Mouse (Mus musculus) hindbrain, embryonic 16.5 days (tissue): ENCODE data around the gene Iqsec1. TPM values are rescaled to one million over a fixed set of nuclear protein-coding genes. Genes with fewer than 3 reads are reported as not detected.
A peak's percentile ranks its signal among the peaks of the same experiment; 100 is the strongest.

ENCODE experiments used
- ATAC-seq: fragments of 200-750 bp; cut with Nextera tagmentation; 2 replicates; pipeline ENCODE4 v1.8.0; 2017; ENCODE audit warnings: moderate TSS enrichment, moderate library complexity
- H3K27ac ChIP-seq: fragments of 300-500 bp; sonication (generic); 2 replicates; pipeline ENCODE4 v1.5.1; 2014; ENCODE audit warnings: low read depth, mild to moderate bottlenecking, control low read depth, low read length, moderate library complexity
- H3K27me3 ChIP-seq: fragments of 300-500 bp; sonication (generic); replicated peaks from 2 replicates; pipeline ENCODE4 v1.6.1; 2014; ENCODE audit warnings: low read length; ENCODE audit not compliant: control insufficient read depth, insufficient read depth
- H3K36me3 ChIP-seq: fragments of 300-500 bp; sonication (generic); 2 replicates; pipeline ENCODE4 v1.6.1; 2014; ENCODE audit warnings: mild to moderate bottlenecking, low read length, moderate library complexity, mixed read lengths; ENCODE audit not compliant: control insufficient read depth, insufficient read depth
- H3K4me1 ChIP-seq: fragments of 300-500 bp; sonication (generic); 2 replicates; pipeline ENCODE4 v1.6.1; 2014; ENCODE audit warnings: low read depth, low read length; ENCODE audit not compliant: control insufficient read depth, insufficient read depth
- H3K4me2 ChIP-seq: fragments of 300-500 bp; sonication (generic); 2 replicates; pipeline ENCODE4 v1.6.1; 2014; ENCODE audit warnings: mild to moderate bottlenecking, low read length, control low read depth, moderate library complexity
- H3K4me3 ChIP-seq: fragments of 300-500 bp; sonication (generic); 2 replicates; pipeline ENCODE4 v1.5.1; 2014; ENCODE audit warnings: mild to moderate bottlenecking, low read length, control low read depth, moderate library complexity
- H3K9ac ChIP-seq: fragments of 300-500 bp; sonication (generic); 2 replicates; pipeline ENCODE4 v1.6.1; 2014; ENCODE audit warnings: low read depth, mild to moderate bottlenecking, control low read depth, low read length, moderate library complexity
- H3K9me3 ChIP-seq: fragments of 300-500 bp; sonication (generic); 2 replicates; pipeline ENCODE4 v1.6.1; 2014; ENCODE audit warnings: mild to moderate bottlenecking, low read length, moderate library complexity; ENCODE audit not compliant: control insufficient read depth
- WGBS: fragments of 180-500 bp; shearing (Covaris S2); extraction: QIAGEN DNeasy Blood & Tissue Kit; methylation state at CpG from one replicate; pipeline ENCODE4 v1.1.7; 2014; 5-methylcytosine and 5-hydroxymethylcytosine counted together
- polyA plus RNA-seq: library from polyadenylated mRNA; unstranded; fragments of >200 nt; fragmentation: Nextera tagmentation; extraction: Ambion mirVana; gene quantifications from 2 replicates; pipeline ENCODE4 v1.2.1, GENCODE M21; 2015

Gene Iqsec1
- 22.9 and 25.8 TPM in 2 replicates for polyA plus RNA-seq

GRCm38 (mm10) chr6:90988648-90989317 is at the start of gene Iqsec1:
Gene Iqsec1, minus strand, starts transcription at chr6:90988685.
- H3K9me3 ChIP-seq = peaks cover 3% of the 10 kb centered on the region; the same call in 1 of the 2 replicates
- H3K27me3 ChIP-seq = no peaks in the 10 kb centered on the region; the same call in 1 of the 2 replicates
- H3K4me2 ChIP-seq = peak within 1 kb of the TSS; percentile 93
- ATAC-seq = peak; percentile 95
- peaks cover 9% of the 10 kb centered on the region; the same call in 1 of the 2 replicates for H3K4me1 ChIP-seq
- H3K27ac ChIP-seq = peak within 1 kb of the TSS; percentile 78
- WGBS = 1% methylated on average over 23 of the region's 39 CpGs
- peak within 1 kb of the TSS; percentile 84 for H3K9ac ChIP-seq
- peak within 1 kb of the TSS; percentile 92 for H3K4me3 ChIP-seq
- no peaks in the 10 kb centered on the region for H3K36me3 ChIP-seq

GRCm38 (mm10) chr6:91028256-91028655 is 39.8 kb upstream of the Iqsec1 start:
- Histone ChIP-seq H3K27ac (no peak overlapping the region), H3K9ac (no peak overlapping the region), H3K36me3 (peaks cover 17% of the 10 kb centered on the region), H3K4me2 (no peak overlapping the region), H3K27me3 (no peaks in the 10 kb centered on the region), H3K9me3 (no peaks in the 10 kb centered on the region), H3K4me3 (no peak overlapping the region), H3K4me1 (no peaks in the 10 kb centered on the region)
- WGBS = 92% methylated on average over 5 of the region's 5 CpGs
- ATAC-seq = no peak

- Histone ChIP-seq H3K4me1 (no peaks in the 10 kb centered on the region), H3K27me3 (no peaks in the 10 kb centered on the region), H3K4me3 (no peak overlapping the region), H3K36me3 (no peaks in the 10 kb centered on the region), H3K4me2 (no peak overlapping the region), H3K9me3 (no peaks in the 10 kb centered on the region), H3K27ac (peak overlapping the region; percentile 51), H3K9ac (no peak overlapping the region)
- 66% methylated on average over 7 of the region's 7 CpGs for WGBS
- ATAC-seq = peak; percentile 62
Measured at GRCm38 (mm10) chr6:91020810-91021209, 32.3 kb upstream of the Iqsec1 start.

GRCm38 (mm10) chr6:91016600-91017230 is 28.2 kb upstream of the Iqsec1 start:
- Histone ChIP-seq H3K9ac (no peak overlapping the region), H3K9me3 (no peaks in the 10 kb centered on the region), H3K4me2 (no peak overlapping the region), H3K36me3 (no peaks in the 10 kb centered on the region), H3K27ac (no peak overlapping the region), H3K4me3 (no peak overlapping the region), H3K27me3 (no peaks in the 10 kb centered on the region), H3K4me1 (no peaks in the 10 kb centered on the region)
- WGBS = 79% methylated on average over 7 of the region's 7 CpGs
- no peak for ATAC-seq

- Histone ChIP-seq H3K27me3 (no peaks in the 10 kb centered on the region), H3K27ac (no peak overlapping the region), H3K4me2 (no peak overlapping the region), H3K9ac (no peak overlapping the region), H3K9me3 (no peaks in the 10 kb centered on the region), H3K4me1 (no peaks in the 10 kb centered on the region), H3K4me3 (no peak overlapping the region), H3K36me3 (no peaks in the 10 kb centered on the region)
- 62% methylated on average over 9 of the region's 9 CpGs for WGBS
- no peak for ATAC-seq
Measured at GRCm38 (mm10) chr6:91014198-91014958, 25.9 kb upstream of the Iqsec1 start.

GRCm38 (mm10) chr6:91012458-91012857 is 24.0 kb upstream of the Iqsec1 start:
- H3K36me3 ChIP-seq = no peaks in the 10 kb centered on the region
- H3K9ac ChIP-seq = no peak overlapping the region
- H3K27ac ChIP-seq = no peak overlapping the region
- 89% methylated on average over 3 of the region's 3 CpGs for WGBS
- no peaks in the 10 kb centered on the region for H3K27me3 ChIP-seq
- H3K4me3 ChIP-seq = no peak overlapping the region
- H3K4me1 ChIP-seq = no peaks in the 10 kb centered on the region
- H3K4me2 ChIP-seq = no peak overlapping the region
- ATAC-seq = no peak
- no peaks in the 10 kb centered on the region for H3K9me3 ChIP-seq

- Histone ChIP-seq H3K4me1 (no peaks in the 10 kb centered on the region), H3K27me3 (no peaks in the 10 kb centered on the region), H3K27ac (no peak overlapping the region), H3K9ac (no peak overlapping the region), H3K9me3 (no peaks in the 10 kb centered on the region), H3K4me2 (no peak overlapping the region), H3K4me3 (no peak overlapping the region), H3K36me3 (no peaks in the 10 kb centered on the region)
- no peak for ATAC-seq
- WGBS = 80% methylated on average over 4 of the region's 4 CpGs
Measured at GRCm38 (mm10) chr6:91011568-91011967, 23.1 kb upstream of the Iqsec1 start.

- no peak for ATAC-seq
- H3K9me3 ChIP-seq = no peaks in the 10 kb centered on the region
- no peak overlapping the region for H3K4me2 ChIP-seq
- H3K4me3 ChIP-seq = no peak overlapping the region
- 88% methylated on average over 3 of the region's 3 CpGs for WGBS
- no peaks in the 10 kb centered on the region for H3K36me3 ChIP-seq
- H3K27ac ChIP-seq = no peak overlapping the region
- H3K27me3 ChIP-seq = no peaks in the 10 kb centered on the region
- no peak overlapping the region for H3K9ac ChIP-seq
- H3K4me1 ChIP-seq = no peaks in the 10 kb centered on the region
Measured at GRCm38 (mm10) chr6:91008284-91008830, 19.9 kb upstream of the Iqsec1 start.

GRCm38 (mm10) chr6:91007207-91007606 is 18.7 kb upstream of the Iqsec1 start:
- H3K36me3 ChIP-seq = no peaks in the 10 kb centered on the region
- no peaks in the 10 kb centered on the region for H3K27me3 ChIP-seq
- H3K27ac ChIP-seq = no peak overlapping the region
- no peak overlapping the region for H3K4me2 ChIP-seq
- no peaks in the 10 kb centered on the region for H3K4me1 ChIP-seq
- 70% methylated on average over 2 of the region's 2 CpGs for WGBS
- H3K4me3 ChIP-seq = no peak overlapping the region
- no peak overlapping the region for H3K9ac ChIP-seq
- H3K9me3 ChIP-seq = no peaks in the 10 kb centered on the region
- no peak for ATAC-seq
